Mouse (Mus musculus) adrenal gland, adult (tissue): ENCODE data around the gene Rfx3.

Experiments used
- DNase-seq, 2 experiments: peaks; one replicate each; pipeline ENCODE4 v3.0.0; 2022 to 2023; ENCODE audit warnings: low spot score in 1 of 2; ENCODE audit not compliant: inconsistent age in 2 of 2

Gene Rfx3

GRCm38 (mm10) chr19:27905976-27906375 lies 105.0 kb downstream of the Rfx3 start:
- DNase-seq = no peak

- no peak for DNase-seq
Measured at GRCm38 (mm10) chr19:27905172-27905571, 105.8 kb downstream of the Rfx3 start.

GRCm38 (mm10) chr19:27904655-27905054 lies 106.3 kb downstream of the Rfx3 start:
- DNase-seq = peak; percentile 11 to 48

- DNase-seq = no peak
Measured at GRCm38 (mm10) chr19:27904209-27904608, 106.8 kb downstream of the Rfx3 start.

GRCm38 (mm10) chr19:27902601-27903000 lies 108.4 kb downstream of the Rfx3 start:
- no peak for DNase-seq

GRCm38 (mm10) chr19:27901693-27902092 lies 109.3 kb downstream of the Rfx3 start:
- no peak for DNase-seq

GRCm38 (mm10) chr19:27884520-27884919 lies 126.4 kb downstream of the Rfx3 start:
- DNase-seq = no peak

GRCm38 (mm10) chr19:27877429-27877828 lies 133.5 kb downstream of the Rfx3 start:
- DNase-seq = no peak

GRCm38 (mm10) chr19:27870794-27871193 lies 140.2 kb downstream of the Rfx3 start:
- no peak for DNase-seq

- no peak for DNase-seq
Measured at GRCm38 (mm10) chr19:27859641-27860040, 151.3 kb downstream of the Rfx3 start.

GRCm38 (mm10) chr19:27848946-27849345 lies 162.0 kb downstream of the Rfx3 start:
- peak in 1 of 2 experiments; percentile 13 for DNase-seq

GRCm38 (mm10) chr19:27847055-27847454 lies 163.9 kb downstream of the Rfx3 start:
- peak in 1 of 2 experiments; percentile 21 for DNase-seq

GRCm38 (mm10) chr19:27838635-27839034 lies 172.3 kb downstream of the Rfx3 start:
- no peak for DNase-seq

- no peak for DNase-seq
Measured at GRCm38 (mm10) chr19:27838041-27838440, 172.9 kb downstream of the Rfx3 start.

GRCm38 (mm10) chr19:27832448-27832847 lies 178.5 kb downstream of the Rfx3 start:
- no peak for DNase-seq

GRCm38 (mm10) chr19:27828316-27828715 lies 182.7 kb downstream of the Rfx3 start:
- no peak for DNase-seq

- peak; percentile 21 to 79 for DNase-seq
Measured at GRCm38 (mm10) chr19:27817661-27818060, 193.3 kb downstream of the Rfx3 start.

GRCm38 (mm10) chr19:27780030-27780429 lies 230.9 kb downstream of the Rfx3 start:
- peak; percentile 42 to 85 for DNase-seq

GRCm38 (mm10) chr19:27770716-27771265 lies 240.2 kb downstream of the Rfx3 start:
- no peak for DNase-seq

GRCm38 (mm10) chr19:27768444-27768843 lies 242.5 kb downstream of the Rfx3 start:
- no peak for DNase-seq

- DNase-seq = no peak
Measured at GRCm38 (mm10) chr19:27760309-27760708, 250.7 kb downstream of the Rfx3 start.

- DNase-seq = no peak
Measured at GRCm38 (mm10) chr19:27759347-27759746, 251.6 kb downstream of the Rfx3 start.

GRCm38 (mm10) chr19:27747301-27747700 lies 263.7 kb downstream of the Rfx3 start:
- DNase-seq = no peak
